Mouse (Mus musculus): ENCODE data around the gene Cntln. TPM values are rescaled to one million over a fixed set of nuclear protein-coding genes. Genes with fewer than 3 reads are reported as not detected.

Cntln gene
- 1 to 10 TPM; 6.1 to 8.0 TPM for total RNA-seq (2021)
- long read RNA-seq, experiment 1, full-length matches to known transcripts = 1 of 2 reads
- long read RNA-seq, experiment 1, partial matches to known transcripts = 0 of 2 reads
- long read RNA-seq, experiment 1, other reads (novel, unspliced or antisense) = 1 of 2 reads
- long read RNA-seq, experiment 2, full-length matches to known transcripts = 4 of 12 reads
- long read RNA-seq, experiment 2, partial matches to known transcripts = 6 of 12 reads
- long read RNA-seq, experiment 2, other reads (novel, unspliced or antisense) = 2 of 12 reads

DNA sequence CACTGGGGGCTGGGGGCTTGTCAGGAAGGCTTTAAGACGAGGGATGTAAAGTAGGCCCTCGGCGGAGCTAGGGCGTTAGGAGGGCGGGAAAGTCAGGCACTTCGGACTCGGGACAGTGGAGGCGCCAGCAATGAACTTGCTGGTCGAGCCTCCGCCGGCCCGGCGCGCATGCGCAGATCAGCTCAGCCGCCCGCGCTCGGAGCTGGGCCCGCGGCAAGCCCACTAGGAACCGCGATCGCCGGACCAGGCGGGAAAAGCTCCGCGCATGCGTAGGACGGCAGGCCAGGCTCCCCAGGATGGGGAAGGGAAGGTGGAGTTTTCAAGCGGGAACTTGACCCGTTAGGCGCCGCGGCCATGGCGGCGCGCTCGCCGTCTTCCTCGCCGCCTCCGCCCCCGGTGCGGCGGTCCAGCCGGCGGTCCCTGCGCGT, at the start of gene Cntln:
Cntln (plus strand) TSS at position 199 of the 428 bp plus-strand sequence.
- DNase-seq (ENCODE audit: low spot score in 2 of 2) = peak; percentile 96 to 97

DNA sequence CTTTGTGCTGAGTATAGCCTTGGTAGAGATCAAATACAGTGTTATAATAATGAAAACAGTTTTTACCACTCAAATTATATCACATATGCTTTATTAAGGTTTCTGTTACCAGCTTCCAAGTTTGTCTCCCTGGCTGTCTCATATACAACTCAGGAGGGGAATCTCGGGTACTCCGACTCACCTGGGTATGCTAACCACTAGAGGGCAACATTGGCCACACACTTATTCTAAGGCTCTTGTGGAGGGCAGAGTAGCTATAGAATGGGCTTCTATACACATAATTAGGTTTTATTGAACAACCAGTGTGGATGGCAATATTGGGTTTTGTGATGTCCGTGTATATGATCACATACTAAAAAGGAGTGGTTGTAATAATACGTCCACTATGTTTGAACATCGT, 47.1 kb upstream of the Cntln start:
- DNase-seq (ENCODE audit: low spot score in 2 of 2) = peak in 1 of 2 experiments; percentile 8

DNA sequence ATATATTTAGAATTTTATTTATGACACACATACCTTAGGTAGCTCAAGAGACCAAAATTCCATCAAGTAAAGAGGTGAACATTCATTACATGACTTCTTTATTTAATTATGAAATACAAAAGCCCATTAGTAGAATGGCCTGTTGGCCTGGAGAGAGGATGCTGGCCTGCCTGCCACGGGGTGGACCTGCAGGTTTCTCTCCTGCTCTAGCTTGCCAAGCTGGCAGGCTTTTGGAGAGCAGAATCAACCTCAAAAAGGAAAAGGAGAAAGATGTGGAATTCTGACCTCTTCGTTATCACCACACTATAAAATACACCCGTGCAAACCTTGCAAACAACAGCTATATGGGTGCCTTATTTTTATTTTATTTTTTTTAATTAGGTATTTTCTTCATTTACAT, 45.6 kb upstream of the Cntln start:
- no peak for DNase-seq (ENCODE audit: low spot score in 2 of 2)

DNA sequence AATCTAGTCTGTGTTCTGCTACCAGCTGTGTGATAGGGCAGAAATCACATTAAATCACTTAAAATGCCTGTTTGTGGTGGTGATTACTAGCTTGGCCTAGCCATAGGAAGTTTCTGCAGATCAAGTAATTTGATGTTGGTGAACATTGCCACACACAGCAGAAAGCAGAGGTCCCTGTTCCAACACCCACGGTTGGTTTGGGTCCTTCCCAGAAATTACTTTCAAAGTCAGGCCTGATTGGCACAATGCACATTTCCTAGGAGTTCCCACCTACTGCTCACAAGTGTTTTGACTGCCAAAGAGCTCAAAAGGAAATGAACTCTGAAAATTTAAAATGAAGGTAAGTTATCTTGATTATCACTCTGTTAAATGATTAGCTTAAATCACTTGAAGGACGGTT, 44.6 kb upstream of the Cntln start:
- DNase-seq (ENCODE audit: low spot score in 2 of 2) = no peak

DNA sequence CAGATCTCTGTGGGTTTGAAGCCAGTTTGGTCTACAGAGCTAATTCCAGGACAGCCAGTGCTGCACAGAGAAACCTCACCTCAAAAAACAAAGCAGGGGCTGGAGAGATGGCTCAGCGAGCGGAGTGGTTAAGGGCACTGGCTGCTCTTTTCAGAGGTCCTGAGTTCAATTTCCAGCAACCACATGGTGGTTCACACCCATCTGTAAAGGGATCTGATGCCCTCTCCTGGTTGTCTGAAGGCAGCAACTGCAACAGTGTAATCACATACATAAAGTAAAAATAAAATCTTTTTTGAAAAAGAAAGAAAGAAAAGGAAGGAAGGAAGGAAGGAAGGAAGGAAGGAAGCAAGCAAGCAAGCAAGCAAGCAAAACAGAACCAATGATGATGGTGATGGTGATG, 26.5 kb upstream of the Cntln start:
- DNase-seq (ENCODE audit: low spot score in 2 of 2) = no peak

DNA sequence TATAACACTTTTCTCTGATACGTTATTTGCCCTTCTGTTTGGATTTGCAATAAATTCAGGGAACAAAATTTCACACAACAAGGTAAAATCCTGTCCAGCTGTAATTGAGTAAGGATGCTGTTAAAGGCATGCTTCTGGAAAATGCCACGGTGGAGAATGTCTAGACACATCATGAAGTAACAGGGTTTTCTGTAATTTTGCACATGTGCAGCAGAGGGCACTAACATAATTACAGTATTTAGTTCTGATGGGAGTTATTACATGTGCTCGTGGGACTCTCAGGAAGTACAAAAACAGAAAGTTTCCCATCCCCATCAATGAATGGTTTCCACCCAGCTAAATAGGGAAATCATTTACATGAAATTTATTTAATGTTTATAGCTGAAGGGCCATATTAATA, 7.8 kb upstream of the Cntln start:
- DNase-seq (ENCODE audit: low spot score in 2 of 2) = peak in 1 of 2 experiments; percentile 10

DNA sequence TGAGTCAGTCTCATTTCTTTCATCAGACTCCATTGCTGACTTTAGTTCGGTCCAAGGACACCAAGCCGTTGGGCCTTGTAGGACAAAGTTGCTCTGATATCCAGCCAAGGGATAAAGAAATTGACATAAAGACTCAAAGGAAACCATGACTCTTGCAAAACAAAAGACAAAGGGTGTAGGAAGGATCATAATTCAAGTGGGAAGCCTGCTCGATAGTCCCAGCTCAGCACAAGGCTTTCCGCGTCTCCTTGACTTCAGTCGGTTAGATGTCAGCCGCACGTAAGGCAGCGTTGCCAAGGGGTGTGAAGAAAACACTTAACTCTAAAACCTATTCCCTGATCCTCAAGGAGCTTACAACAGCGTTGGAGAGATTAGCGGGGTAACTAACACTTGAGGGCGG, 463 bp upstream of the Cntln start:
- no peak for DNase-seq (ENCODE audit: low spot score in 2 of 2)

DNA sequence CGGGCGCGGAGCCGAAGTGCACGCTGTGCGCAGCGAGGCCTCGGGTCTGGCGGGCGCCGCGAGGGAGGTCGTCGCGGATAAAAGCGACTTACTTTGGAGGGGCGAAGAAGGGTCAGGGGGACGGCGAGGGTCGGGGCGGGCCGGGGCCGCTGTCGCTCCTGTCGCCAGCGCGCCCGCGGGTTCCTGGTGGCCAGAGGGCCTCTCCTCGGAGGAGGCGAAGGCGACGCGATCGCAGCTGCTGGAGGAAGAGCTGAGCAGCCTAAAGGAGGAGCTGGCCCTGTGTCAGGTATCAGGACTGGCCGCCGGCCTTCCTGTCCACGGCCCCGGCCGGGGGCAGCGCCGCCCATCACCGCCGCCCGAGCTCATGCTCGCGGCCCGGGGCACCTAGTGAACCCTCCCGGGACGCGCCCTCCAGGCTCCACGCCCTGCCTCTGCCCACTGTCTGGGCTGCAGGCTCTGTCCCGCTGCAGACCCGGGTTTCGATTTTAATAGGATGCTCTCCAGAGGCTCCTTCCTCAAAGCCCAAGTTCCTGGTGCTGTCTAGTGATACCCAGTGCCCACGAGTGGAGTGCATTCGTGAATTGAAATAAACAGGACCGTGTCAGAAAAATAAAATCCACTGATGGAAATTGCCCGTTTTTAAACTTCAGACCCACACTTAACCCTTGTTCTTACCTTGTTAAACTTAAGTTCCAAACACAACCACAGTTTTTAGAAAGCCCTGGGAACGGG, 596 bp downstream of the Cntln start:
- DNase-seq (ENCODE audit: low spot score in 2 of 2) = peak; percentile 56 to 61

DNA sequence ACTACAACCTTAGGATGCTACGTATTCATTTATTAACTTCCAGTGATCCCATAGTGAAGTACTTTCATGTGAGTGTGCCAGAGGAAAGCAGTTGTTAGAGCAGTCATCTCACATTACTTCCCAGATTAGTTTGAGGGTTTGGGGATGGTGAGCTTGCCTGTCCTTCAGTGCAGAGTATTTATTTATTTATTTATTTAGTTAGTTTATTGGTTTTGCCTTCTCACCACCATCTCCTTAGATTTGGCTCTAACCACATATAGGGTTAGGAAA, 1.1 kb downstream of the Cntln start:
- no peak for DNase-seq (ENCODE audit: low spot score in 2 of 2)

DNA sequence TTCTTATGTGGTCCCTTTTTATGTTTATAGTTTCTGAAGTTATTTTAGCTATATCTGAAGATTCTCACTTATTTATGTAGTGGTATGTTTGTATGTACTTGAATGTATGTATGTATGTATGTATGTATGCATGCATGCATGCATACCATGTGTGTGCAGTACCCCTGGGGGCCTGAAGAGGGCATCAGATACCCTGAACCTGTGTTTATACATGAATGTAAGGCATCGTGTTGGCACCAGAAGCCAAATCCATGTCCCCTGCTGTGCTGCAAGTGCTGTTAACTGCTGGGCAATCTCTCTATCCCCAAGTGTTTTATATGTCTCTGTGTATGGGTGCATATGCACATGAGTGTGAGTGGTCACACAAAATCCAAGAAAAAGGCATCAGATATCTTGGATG, 34.3 kb downstream of the Cntln start:
- DNase-seq (ENCODE audit: low spot score in 2 of 2) = no peak

DNA sequence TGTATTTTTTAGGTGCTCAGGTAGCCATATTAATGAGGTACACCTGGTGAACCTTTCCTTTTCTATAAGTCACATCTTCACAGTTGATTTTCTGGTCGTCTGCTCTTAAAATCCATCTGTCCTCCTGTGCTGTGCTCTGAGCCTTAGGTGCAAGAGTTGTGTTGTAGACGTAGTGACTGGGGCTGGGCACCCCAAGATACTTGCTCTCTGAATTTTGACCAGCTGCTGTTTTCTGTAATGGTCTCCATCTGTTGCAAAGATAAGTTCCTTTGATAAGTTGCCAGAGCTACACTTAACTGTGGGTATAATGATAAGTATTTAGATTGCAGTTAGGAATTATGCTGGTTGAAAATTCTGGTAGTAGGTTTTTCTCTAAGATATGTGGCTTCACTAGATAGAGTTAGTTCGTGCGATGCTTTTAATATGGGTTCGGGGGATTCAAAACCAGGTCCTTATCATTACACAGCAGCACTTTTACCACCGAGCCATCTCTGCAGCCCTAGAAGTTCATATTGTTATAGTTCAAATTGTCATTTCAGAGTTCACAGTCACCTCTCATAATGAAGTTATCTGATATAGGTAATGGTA, 50.3 kb downstream of the Cntln start:
- no peak for DNase-seq (ENCODE audit: low spot score in 2 of 2)

DNA sequence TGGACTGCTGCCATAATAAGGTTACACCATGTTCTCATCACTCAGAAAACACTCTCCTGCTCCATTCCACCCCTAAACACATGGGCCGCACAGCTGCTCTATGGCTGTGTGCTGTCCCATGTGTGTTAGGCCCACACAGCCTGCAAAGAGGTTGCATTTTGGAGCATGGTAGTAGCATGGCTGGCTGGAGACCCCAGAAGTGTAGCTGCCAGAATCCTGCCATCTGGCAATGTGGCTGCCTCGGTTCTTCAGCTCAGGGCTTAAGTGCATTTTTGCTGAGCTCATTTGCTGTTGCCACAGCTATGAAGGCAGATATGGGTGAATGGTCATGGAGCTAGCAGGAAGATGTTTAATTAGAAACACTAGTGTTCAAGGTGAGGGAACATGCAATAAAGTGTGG, 58.0 kb downstream of the Cntln start:
- no peak for DNase-seq (ENCODE audit: low spot score in 2 of 2)

DNA sequence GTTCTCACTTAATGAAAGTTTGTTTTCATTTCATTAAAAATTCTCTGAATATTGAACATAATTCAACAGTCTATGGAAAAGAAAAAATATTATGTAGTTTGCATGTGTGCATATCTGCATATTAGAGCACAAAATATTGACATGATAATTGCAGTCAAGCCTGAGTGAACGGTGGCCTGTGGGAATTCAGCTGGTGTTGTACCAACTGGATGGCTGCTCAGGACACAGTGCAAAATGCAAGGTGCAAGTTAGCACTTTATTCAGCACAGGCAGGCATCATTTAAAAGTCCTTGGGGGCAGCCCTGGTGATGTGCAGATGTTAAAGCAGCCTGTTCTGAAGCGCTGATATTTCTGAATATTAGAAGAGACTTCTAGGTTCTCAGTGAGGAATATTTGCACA, 58.5 kb downstream of the Cntln start:
- no peak for DNase-seq (ENCODE audit: low spot score in 2 of 2)

DNA sequence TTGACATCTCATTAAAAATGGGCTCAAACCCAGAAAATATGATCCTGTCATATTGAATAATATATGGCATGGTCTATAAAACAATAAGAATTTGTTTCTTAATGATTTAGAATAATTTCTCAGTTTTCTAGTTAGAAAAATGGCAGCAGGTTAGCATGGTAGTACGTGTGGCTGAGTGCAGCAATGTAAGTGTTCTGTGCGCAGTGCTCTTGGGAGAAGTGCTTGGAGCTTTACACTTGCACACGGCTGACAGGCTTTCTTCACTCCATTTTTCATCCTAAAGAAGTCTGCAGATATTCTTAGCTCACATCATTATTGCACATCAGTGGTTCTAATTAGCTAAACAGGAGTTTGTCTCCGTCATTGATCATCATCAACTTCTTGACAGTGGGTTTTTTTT, 60.0 kb downstream of the Cntln start:
- DNase-seq (ENCODE audit: low spot score in 2 of 2) = no peak

DNA sequence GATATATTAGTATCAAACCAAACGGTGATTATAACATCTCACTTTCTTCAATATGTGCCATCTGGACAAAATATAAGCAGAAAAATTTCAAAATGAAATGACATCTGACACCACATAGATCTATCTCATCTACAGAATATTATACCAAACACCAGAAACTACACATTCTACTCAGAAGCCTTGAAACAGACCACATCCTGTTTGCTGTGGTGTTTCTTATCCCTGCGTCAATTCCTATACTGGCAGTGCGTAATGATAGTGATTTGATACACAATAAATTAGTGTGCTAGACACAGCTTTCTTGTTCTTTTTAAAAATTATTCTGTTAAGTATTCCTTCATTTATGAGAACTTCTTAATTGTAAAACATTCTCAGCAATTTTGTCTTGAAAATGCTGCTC, 62.3 kb downstream of the Cntln start:
- no peak for DNase-seq (ENCODE audit: low spot score in 2 of 2)

DNA sequence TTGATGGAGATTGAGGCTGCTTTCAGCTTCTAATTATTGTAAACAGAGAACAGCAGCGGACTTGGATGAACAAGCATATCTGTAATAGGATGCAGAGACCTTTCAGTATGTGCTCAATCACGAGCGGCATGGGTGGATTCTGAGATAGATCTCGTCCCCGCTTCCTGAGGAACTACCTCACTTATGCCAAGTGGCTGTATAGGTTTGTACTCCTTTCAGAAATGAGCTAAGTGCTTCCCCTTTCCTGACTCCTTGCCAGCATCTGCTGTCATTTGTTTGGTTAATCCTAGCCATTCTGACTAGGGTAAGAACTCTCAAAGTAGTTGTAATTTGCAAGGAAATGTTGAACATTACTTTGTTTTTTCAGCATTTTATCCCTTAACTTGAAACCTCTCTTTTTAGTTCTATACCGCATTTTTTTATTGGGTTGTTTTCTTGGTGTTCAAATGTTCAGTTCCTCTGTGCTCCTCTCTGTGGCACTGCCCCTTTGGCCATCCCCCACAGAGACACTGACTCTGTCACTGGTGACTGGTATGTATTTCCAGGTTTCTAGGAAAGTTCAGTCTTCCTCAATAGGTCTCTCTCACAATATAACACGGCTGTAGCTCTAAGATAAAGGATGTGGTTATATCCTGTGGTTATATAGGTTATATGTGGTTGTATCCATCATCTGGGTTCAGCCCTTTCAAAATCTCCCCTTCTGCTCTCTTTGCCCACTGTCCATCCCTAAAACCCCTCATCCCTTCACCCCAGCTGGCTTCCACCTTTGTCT, 93.0 kb downstream of the Cntln start:
- DNase-seq (ENCODE audit: low spot score in 2 of 2) = no peak

DNA sequence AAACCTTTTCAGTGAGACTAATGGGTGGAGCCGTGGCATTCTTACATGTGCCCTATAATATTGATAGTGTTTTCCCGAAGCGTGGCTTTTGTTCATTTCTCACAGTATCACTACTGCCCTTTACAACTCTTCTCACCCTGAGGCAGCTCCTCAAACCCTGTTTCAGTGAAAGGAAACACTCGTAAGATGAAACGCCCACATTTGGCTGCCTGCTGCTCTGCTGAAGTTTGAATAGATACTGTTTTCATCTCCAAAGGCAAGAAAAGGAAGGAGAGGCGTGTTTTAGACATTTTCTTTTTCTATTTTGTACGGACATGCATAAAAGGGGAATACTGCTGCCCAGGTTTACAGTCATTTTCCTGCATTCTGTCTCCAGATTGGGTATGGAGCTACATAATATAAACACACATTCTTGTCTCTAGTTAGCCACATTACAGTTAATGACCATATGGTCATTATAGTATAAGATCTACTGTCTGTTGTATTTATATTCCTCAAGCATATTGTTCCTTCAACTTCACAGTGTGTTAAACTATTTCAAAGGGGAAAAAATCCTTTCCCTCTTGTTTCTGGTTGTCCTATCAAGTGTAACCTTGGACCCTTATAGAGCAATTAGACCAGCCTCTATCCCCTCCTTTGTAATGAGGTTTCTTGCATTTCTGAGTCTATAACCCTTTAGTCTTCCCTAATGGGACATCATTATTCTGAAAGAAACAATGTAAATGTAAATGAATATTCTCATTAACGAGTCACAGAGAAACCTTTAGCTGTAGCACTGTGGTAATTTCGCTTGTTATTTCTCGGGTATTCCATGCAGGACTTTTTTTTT, 111.6 kb downstream of the Cntln start:
- no peak for DNase-seq (ENCODE audit: low spot score in 2 of 2)

DNA sequence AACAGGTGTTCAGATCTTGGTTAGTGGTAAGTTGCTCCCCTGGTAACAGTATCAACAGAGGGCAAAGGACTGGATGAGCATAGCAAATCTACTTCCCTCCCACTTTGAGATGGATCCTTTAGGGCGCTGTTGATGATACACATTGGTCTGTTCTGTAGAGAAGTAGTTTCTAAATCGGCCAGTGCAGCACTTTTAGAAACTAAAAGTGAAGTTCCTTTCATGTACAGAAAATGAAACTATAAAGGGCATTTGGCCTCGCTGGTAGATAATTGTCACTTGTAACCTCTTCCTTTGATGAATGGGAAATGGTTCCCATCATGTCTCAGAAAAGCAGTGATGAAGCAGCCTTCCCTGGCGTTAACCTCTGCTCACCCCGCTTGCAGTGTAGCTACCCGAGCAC, 121.5 kb downstream of the Cntln start:
- no peak for DNase-seq (ENCODE audit: low spot score in 2 of 2)

DNA sequence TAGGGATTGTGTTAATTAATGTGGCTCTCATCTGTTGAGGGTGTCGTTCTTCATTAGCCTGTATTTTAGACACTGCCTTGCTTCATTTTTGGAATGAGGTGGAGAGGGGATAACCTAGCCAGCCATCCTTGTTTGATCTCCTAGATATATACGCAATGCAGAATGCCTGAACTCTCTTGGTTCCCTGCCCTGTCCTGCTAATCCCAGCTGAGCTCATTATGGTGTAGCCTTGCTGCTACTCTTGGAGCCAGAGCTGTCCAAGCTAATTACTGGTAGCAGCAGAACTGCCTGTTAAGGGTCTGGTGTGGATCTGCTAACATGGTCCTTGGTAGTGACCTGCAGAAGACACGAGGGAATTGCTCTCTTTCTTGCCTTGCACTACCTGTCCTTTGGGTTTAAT, 122.7 kb downstream of the Cntln start:
- DNase-seq (ENCODE audit: low spot score in 2 of 2) = no peak

DNA sequence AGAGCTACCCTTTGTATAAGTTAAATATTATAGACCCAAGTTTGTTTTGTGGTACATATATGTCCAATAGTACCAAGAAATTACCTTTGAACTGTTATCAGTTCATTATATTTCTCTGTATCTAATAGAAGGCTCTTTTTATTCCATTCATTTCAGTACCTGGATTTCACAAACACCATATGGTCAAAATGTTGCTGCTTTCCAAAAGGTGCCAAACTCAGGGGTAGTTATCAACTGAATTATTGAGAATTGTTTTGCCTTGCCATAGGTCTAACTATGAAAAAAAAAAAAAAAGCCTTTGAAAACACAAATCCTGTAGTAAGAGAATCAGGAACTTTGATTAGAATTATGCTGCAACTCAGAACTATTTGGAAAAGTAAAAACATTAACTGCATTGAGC, 126.7 kb downstream of the Cntln start:
- no peak for DNase-seq (ENCODE audit: low spot score in 2 of 2)

DNA sequence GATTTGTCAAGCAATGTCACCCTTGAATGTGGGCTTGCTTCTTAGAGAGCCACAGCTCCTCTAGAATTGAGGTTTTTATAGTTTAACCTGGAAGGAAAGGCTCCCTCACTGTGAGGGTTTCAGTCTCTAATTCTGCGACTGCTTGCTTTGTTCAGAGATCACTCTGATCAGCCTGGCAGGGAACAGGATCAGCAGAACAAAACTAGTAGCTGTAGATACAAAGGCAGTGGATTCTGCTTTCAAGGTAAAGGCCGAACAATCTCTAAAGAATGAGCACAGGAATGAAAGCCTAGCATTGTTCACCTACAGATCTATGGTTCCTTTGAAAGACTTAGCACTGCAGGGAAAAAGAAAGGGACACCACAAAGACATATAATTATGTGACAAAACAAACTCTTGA, 161.6 kb downstream of the Cntln start:
- no peak for DNase-seq (ENCODE audit: low spot score in 2 of 2)
